Comparison of ENCODE assay signal across 8 mouse cellular contexts in genomic region chr5:122049664-122050016, GRCm38 (mm10). TPM values are rescaled to one million over a fixed set of nuclear protein-coding genes. Genes with fewer than 3 reads are reported as not detected.
DNase-seq lines count a peak whose midpoint lies in the region; ATAC-seq and TF ChIP-seq lines count a peak whose summit lies in the region.

No protein-coding gene starts in this region.

- WGBS in neural tube, embryonic 11.5 days, result 0% methylated on average over 7 of the region's 43 CpGs
- 1% methylated on average over 25 of the region's 43 CpGs for WGBS in forebrain, postnatal 0 days
- WGBS in midbrain, embryonic 16.5 days, result 5% methylated on average over 4 of the region's 43 CpGs

- TF ChIP-seq CTCF in forebrain, postnatal 0 days (IDR thresholded peaks at IDR 0.05; ENCODE audit: low read depth), result no peak

- H3K9me3 ChIP-seq in neural tube, embryonic 11.5 days (ENCODE audit: control insufficient read depth, low read length), result no peaks in the 10 kb centered on the region
- no peaks in the 10 kb centered on the region for H3K9me3 ChIP-seq in forebrain, postnatal 0 days (ENCODE audit: low read length)
- no peaks in the 10 kb centered on the region for H3K9me3 ChIP-seq in midbrain, embryonic 16.5 days (replicated peaks; ENCODE audit: control insufficient read depth, low read length, poor library complexity, severe bottlenecking)

- peak; percentile 43 for DNase-seq in CD4-positive, CD25-positive, alpha-beta regulatory T cell, adult 2 months (ENCODE audit: low read depth, low spot score)
- peak; percentile 73 for DNase-seq in neural tube, embryonic 11.5 days (ENCODE audit: low spot score)
- DNase-seq in neural tube, embryonic 10.5 days (ENCODE audit: extremely low spot score, low spot score), result no peak
- DNase-seq in forebrain, postnatal 0 days, result peak; percentile 82
- peak; percentile 65 to 71 for DNase-seq in layer of hippocampus, postnatal 10 days (ENCODE audit: low spot score in 2 of 2)
- DNase-seq in yolk sac, embryonic 10.5 days (ENCODE audit: low spot score), result peak; percentile 52

- no peaks in the 10 kb centered on the region for H3K36me3 ChIP-seq in neural tube, embryonic 11.5 days (ENCODE audit: control insufficient read depth, insufficient read depth, low read length)
- no peaks in the 10 kb centered on the region for H3K36me3 ChIP-seq in forebrain, postnatal 0 days (ENCODE audit: insufficient read depth)
- no peaks in the 10 kb centered on the region for H3K36me3 ChIP-seq in midbrain, embryonic 16.5 days (ENCODE audit: control insufficient read depth, insufficient read depth, low read length)

- peaks cover 20% of the 10 kb centered on the region for H3K27me3 ChIP-seq in neural tube, embryonic 11.5 days (ENCODE audit: control insufficient read depth, insufficient read depth, low read length)
- no peaks in the 10 kb centered on the region for H3K27me3 ChIP-seq in forebrain, postnatal 0 days (ENCODE audit: insufficient read depth, low read length)
- no peaks in the 10 kb centered on the region for H3K27me3 ChIP-seq in midbrain, embryonic 16.5 days (ENCODE audit: control insufficient read depth, insufficient read depth, low read depth, low read length)

- H3K9ac ChIP-seq in neural tube, embryonic 11.5 days (ENCODE audit: low read length), result peak overlapping the region; percentile 90
- H3K9ac ChIP-seq in forebrain, postnatal 0 days, result peak overlapping the region; percentile 69
- H3K9ac ChIP-seq in midbrain, embryonic 16.5 days (ENCODE audit: low read depth, low read length), result peak overlapping the region; percentile 91

- peak overlapping the region; percentile 79 for H3K4me3 ChIP-seq in neural tube, embryonic 11.5 days (ENCODE audit: low read depth, low read length)
- peak overlapping the region; percentile 78 for H3K4me3 ChIP-seq in forebrain, postnatal 0 days (ENCODE audit: low read depth, low read length)
- H3K4me3 ChIP-seq in midbrain, embryonic 16.5 days (ENCODE audit: low read depth, low read length), result peak overlapping the region; percentile 82

- peaks cover 28% of the 10 kb centered on the region for H3K4me1 ChIP-seq in neural tube, embryonic 11.5 days (ENCODE audit: control insufficient read depth, insufficient read depth, low read length)
- peaks cover 4% of the 10 kb centered on the region for H3K4me1 ChIP-seq in forebrain, postnatal 0 days (ENCODE audit: insufficient read depth)
- H3K4me1 ChIP-seq in midbrain, embryonic 16.5 days (ENCODE audit: control insufficient read depth, insufficient read depth, low read length), result peaks cover 45% of the 10 kb centered on the region

- ATAC-seq in CD4-positive, CD25-positive, alpha-beta regulatory T cell, adult 4 months, result no peak
- ATAC-seq in neural tube, embryonic 11.5 days (ENCODE audit: insufficient read depth, low FRiP score, low TSS enrichment), result peak; percentile 29; the same call in 1 of the 2 replicates
- peak; percentile 64 for ATAC-seq in forebrain, postnatal 0 days
- peak; percentile 43 for ATAC-seq in midbrain, embryonic 16.5 days

- H3K4me2 ChIP-seq in neural tube, embryonic 11.5 days (ENCODE audit: low read depth), result peak overlapping the region; percentile 73
- peak overlapping the region; percentile 71 for H3K4me2 ChIP-seq in forebrain, postnatal 0 days (ENCODE audit: low read depth)
- H3K4me2 ChIP-seq in midbrain, embryonic 16.5 days (ENCODE audit: low read length), result peak overlapping the region; percentile 76

- H3K27ac ChIP-seq in neural tube, embryonic 11.5 days (ENCODE audit: low read depth, low read length), result peak overlapping the region; percentile 91
- peak overlapping the region; percentile 92 for H3K27ac ChIP-seq in forebrain, postnatal 0 days (ENCODE audit: low read depth, low read length)
- H3K27ac ChIP-seq in midbrain, embryonic 16.5 days (ENCODE audit: low read length), result peak overlapping the region; percentile 95

RNA-seq across cellular contexts. Expression of gene Cux2, which starts 0.3 kb away (rescaled TPM):
- under 1 TPM in 1 of 2 experiments, not detected in 1; 0.15 TPM for polyA plus RNA-seq in CD4-positive, CD25-positive, alpha-beta regulatory T cell, adult 4 months (2017; shearing (Covaris generic))
- polyA plus RNA-seq in neural tube, embryonic 11.5 days (2014; fragmentation: Nextera tagmentation; extraction: Ambion mirVana), result 12.7 and 16.2 TPM in 2 replicates
- total RNA-seq in forebrain, postnatal 0 days (2014; rRNA removed), result 44.0 and 52.4 TPM in 2 replicates
- polyA plus RNA-seq in forebrain, postnatal 0 days (2015; fragmentation: Nextera tagmentation; extraction: Ambion mirVana), result 16.2 and 16.7 TPM in 2 replicates
- 10 to 100 TPM; 35.5 to 40.1 TPM for total RNA-seq in layer of hippocampus, postnatal 10 days (2021)
- 20.1 and 20.2 TPM in 2 replicates for polyA plus RNA-seq in midbrain, embryonic 16.5 days (2015; fragmentation: Nextera tagmentation; extraction: Ambion mirVana)

RNA-seq across cellular contexts. Expression of gene Myl2, which starts 51.1 kb away (rescaled TPM):
- polyA plus RNA-seq in CD4-positive, CD25-positive, alpha-beta regulatory T cell, adult 4 months (2017; shearing (Covaris generic)), result not detected
- 9.2 and 13.7 TPM in 2 replicates for polyA plus RNA-seq in neural tube, embryonic 11.5 days (2014; fragmentation: Nextera tagmentation; extraction: Ambion mirVana)
- total RNA-seq in forebrain, postnatal 0 days (2014; rRNA removed), result 0.38 and 2.9 TPM in 2 replicates
- 1.7 TPM in 2 replicates for polyA plus RNA-seq in forebrain, postnatal 0 days (2015; fragmentation: Nextera tagmentation; extraction: Ambion mirVana)
- not detected for total RNA-seq in layer of hippocampus, postnatal 10 days (2021)
- 1.6 and 2.4 TPM in 2 replicates for polyA plus RNA-seq in midbrain, embryonic 16.5 days (2015; fragmentation: Nextera tagmentation; extraction: Ambion mirVana)

Comparison
In these comparisons a context has a peak if more than half of its experiments do, and no peak if none do; other contexts are left out.
1. RNA of gene Cux2, which starts 0.3 kb away (polyA plus RNA-seq): 20.1 to 20.2 TPM in midbrain, embryonic 16.5 days, 16.2 to 16.7 TPM in forebrain, postnatal 0 days and 12.7 to 16.2 TPM in neural tube, embryonic 11.5 days; 0.15 TPM in CD4-positive, CD25-positive, alpha-beta regulatory T cell, adult 4 months; every median in the first group is over 10 times any median in the second.
2. Peak in every context shown above with its lines, with median percentiles within 50 percentile points of each other: H3K27ac ChIP-seq, H3K4me2 ChIP-seq, H3K4me3 ChIP-seq and H3K9ac ChIP-seq.